Mouse (Mus musculus): Measurements from ENCODE around the gene Pax5. TPM values are rescaled to one million over a fixed set of nuclear protein-coding genes. Genes with fewer than 3 reads are reported as not detected.

Pax5 gene
- polyA plus RNA-seq, 1 experiment, result 35.6 TPM

DNA sequence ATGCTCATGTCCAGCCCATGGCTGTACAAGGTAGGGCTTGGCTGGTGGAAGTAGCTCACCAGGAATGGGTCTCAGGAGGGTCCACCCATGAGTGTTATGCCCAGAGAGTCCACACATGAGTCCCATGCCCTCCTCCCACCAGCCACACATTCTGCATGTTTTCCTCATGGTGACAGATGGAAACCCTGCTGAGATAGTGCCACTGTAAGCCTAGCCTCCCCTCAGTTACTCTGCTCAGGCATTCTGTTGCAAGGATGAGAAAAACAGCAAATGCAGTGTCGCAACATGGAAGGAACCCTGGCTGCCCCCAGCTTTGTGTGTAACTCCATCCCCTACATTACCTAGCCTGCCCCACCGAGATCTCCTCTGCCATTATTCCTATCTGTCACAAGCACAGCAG lies 117.2 kb downstream of the Pax5 start:
- H3K27ac ChIP-seq (ENCODE audit: control insufficient read depth, insufficient read depth, low read depth, low read length, poor library complexity), result no peak overlapping the region
- no peak overlapping the region for H3K4me3 ChIP-seq (replicated peaks; ENCODE audit: control insufficient read depth, low read depth, low read length)
- 79% methylated on average over 2 of the region's 2 CpGs for WGBS
- TF ChIP-seq POLR2A (IDR thresholded peaks at IDR 0.05; ENCODE audit: borderline replicate concordance, control insufficient read depth, low read depth, low read length) (no peak), CTCF (IDR thresholded peaks at IDR 0.05; ENCODE audit: control insufficient read depth, insufficient read depth, low read length) (no peak)
- no peaks in the 10 kb centered on the region for H3K4me1 ChIP-seq (ENCODE audit: control insufficient read depth, insufficient read depth, low read length)

DNA sequence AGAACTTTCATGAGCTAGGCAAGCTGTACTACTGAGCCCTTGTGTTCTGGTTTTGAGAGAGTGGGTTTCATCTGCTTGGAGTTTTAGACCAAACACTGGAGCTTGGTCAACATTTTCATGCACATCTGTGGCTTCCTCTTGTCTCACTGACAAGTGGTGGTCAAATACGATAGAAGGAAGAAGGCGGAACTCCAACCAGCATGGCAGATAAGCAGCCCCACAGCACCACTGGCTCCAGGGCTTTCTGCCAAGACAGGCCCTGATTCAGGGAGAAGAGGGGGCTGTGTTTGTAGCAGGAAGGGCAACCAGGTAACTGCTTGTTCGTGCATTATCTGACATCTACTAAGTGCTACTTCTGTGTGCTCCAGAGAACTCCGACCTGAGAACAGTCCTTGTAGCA lies 127.6 kb downstream of the Pax5 start:
- TF ChIP-seq CTCF (IDR thresholded peaks at IDR 0.05; ENCODE audit: control insufficient read depth, insufficient read depth, low read length), result no peak
- TF ChIP-seq POLR2A (IDR thresholded peaks at IDR 0.05; ENCODE audit: borderline replicate concordance, control insufficient read depth, low read depth, low read length), result no peak
- no peak overlapping the region for H3K27ac ChIP-seq (ENCODE audit: control insufficient read depth, insufficient read depth, low read depth, low read length, poor library complexity)
- H3K4me1 ChIP-seq (ENCODE audit: control insufficient read depth, insufficient read depth, low read length), result no peaks in the 10 kb centered on the region
- H3K4me3 ChIP-seq (replicated peaks; ENCODE audit: control insufficient read depth, low read depth, low read length), result no peak overlapping the region
- WGBS, result 37% methylated on average over 4 of the region's 4 CpGs

DNA sequence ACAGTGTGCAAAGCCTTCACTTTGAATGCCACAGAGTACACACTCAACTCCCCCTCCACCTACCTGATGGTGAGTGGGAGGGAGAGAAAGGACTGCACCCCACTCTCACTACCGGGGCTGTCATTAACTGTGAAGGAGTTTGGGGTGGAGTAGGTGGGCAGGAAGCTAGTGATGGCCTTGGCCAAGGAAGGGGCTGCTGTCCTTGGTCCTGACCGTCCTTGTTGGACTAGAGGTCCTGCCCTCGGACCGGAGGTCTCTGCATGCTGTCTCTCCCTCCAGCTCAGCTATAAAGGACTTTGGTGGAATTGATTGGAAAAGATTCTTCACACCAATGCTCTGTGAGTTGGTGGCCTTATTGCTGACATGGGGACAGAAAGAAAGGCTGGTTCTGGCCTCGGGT lies 131.7 kb downstream of the Pax5 start:
- no peaks in the 10 kb centered on the region for H3K4me1 ChIP-seq (ENCODE audit: control insufficient read depth, insufficient read depth, low read length)
- WGBS, result 40% methylated on average over 5 of the region's 5 CpGs
- H3K4me3 ChIP-seq (replicated peaks; ENCODE audit: control insufficient read depth, low read depth, low read length), result no peak overlapping the region
- H3K27ac ChIP-seq (ENCODE audit: control insufficient read depth, insufficient read depth, low read depth, low read length, poor library complexity), result no peak overlapping the region
- TF ChIP-seq POLR2A (IDR thresholded peaks at IDR 0.05; ENCODE audit: borderline replicate concordance, control insufficient read depth, low read depth, low read length) (no peak), CTCF (IDR thresholded peaks at IDR 0.05; ENCODE audit: control insufficient read depth, insufficient read depth, low read length) (no peak)

DNA sequence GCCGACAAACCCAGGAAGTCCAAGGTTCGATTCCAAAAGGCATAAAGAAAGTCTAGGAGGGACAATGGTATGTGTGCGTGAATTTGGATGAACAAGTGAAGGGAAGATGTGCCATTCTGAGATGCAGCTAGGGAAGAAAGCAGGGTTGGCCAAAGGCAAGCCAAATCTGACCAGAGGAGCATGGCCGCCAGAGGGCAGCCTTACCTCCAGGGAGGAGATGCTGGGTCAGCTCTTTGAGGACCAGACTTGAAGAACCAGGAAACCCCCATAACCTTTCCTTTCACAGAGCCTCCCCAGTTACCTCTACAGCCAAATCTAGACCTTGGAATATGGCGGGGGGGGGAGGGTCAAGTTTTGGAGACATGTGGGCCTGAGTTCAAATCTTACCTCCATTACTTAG lies 133.0 kb downstream of the Pax5 start:
- Histone ChIP-seq H3K27ac (ENCODE audit: control insufficient read depth, insufficient read depth, low read depth, low read length, poor library complexity) (no peak overlapping the region), H3K4me1 (ENCODE audit: control insufficient read depth, insufficient read depth, low read length) (no peaks in the 10 kb centered on the region), H3K4me3 (replicated peaks; ENCODE audit: control insufficient read depth, low read depth, low read length) (no peak overlapping the region)
- no peak for TF ChIP-seq POLR2A (IDR thresholded peaks at IDR 0.05; ENCODE audit: borderline replicate concordance, control insufficient read depth, low read depth, low read length)
- TF ChIP-seq CTCF (IDR thresholded peaks at IDR 0.05; ENCODE audit: control insufficient read depth, insufficient read depth, low read length), result peak; percentile 67
- WGBS, result 46% methylated on average over 5 of the region's 5 CpGs

DNA sequence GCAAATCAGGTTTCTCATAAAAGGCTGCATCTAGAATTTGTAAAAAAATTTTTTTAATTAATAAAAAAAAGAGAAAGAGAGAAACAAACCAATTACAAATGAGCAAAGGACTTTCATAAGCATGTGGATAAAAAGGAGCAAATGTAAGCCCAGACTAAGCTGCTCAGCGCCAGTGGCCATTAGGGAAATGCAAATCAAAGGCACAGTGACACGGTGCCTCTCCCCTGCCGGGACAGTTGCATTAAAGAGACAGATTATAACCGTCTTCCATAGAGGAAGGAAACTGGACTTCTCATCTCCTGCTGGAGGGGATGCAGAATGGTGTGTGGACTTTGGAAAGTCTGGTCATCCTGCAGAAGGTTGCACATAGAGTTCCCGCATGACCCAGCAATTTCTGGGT lies 133.5 kb downstream of the Pax5 start:
- WGBS, result 38% methylated on average over 5 of the region's 5 CpGs
- no peak overlapping the region for H3K27ac ChIP-seq (ENCODE audit: control insufficient read depth, insufficient read depth, low read depth, low read length, poor library complexity)
- no peak overlapping the region for H3K4me3 ChIP-seq (replicated peaks; ENCODE audit: control insufficient read depth, low read depth, low read length)
- H3K4me1 ChIP-seq (ENCODE audit: control insufficient read depth, insufficient read depth, low read length), result no peaks in the 10 kb centered on the region
- no peak for TF ChIP-seq CTCF (IDR thresholded peaks at IDR 0.05; ENCODE audit: control insufficient read depth, insufficient read depth, low read length)
- no peak for TF ChIP-seq POLR2A (IDR thresholded peaks at IDR 0.05; ENCODE audit: borderline replicate concordance, control insufficient read depth, low read depth, low read length)

DNA sequence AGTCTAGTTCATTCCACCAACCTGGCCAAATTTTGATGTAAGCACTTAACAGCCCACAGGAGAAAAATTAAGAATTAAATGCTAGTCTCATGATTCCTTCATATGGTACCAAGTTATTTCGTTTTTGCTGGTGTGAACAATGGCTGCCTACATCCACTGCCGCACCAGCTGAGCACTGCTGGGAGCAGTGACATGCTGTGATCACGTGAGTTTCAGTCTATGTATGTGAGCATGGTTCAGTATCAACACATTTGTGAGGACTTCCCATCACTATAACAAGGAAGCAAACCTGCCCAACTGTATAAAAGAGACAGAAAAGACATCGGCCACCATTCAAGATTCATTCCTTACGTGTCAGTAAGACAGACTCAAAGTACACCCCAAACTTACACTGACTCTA lies 137.3 kb downstream of the Pax5 start:
- H3K4me3 ChIP-seq (replicated peaks; ENCODE audit: control insufficient read depth, low read depth, low read length), result no peak overlapping the region
- TF ChIP-seq CTCF (IDR thresholded peaks at IDR 0.05; ENCODE audit: control insufficient read depth, insufficient read depth, low read length), result no peak
- TF ChIP-seq POLR2A (IDR thresholded peaks at IDR 0.05; ENCODE audit: borderline replicate concordance, control insufficient read depth, low read depth, low read length), result no peak
- 66% methylated on average over 5 of the region's 5 CpGs for WGBS

DNA sequence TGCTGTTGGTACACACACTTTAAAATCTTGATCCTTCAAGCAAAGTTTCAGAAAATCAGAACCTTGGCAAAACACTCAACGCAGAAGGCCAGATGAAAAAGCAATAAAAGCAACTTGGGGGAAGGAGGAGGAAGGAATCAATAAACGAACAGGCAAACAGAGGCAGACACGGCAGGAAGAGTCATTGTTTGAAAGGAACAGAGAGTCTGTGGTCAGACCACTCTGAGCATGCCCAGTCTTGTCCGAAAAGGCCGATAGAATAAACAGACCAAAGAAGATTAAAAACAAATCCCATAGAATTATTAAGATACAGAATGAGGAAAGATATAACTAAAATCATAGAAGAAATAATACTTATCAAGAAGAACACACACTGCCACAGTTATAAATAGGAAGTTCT lies 137.9 kb downstream of the Pax5 start:
- H3K27ac ChIP-seq (ENCODE audit: control insufficient read depth, insufficient read depth, low read depth, low read length, poor library complexity), result no peak overlapping the region
- no peaks in the 10 kb centered on the region for H3K4me1 ChIP-seq (ENCODE audit: control insufficient read depth, insufficient read depth, low read length)
- TF ChIP-seq POLR2A (IDR thresholded peaks at IDR 0.05; ENCODE audit: borderline replicate concordance, control insufficient read depth, low read depth, low read length), result no peak
- TF ChIP-seq CTCF (IDR thresholded peaks at IDR 0.05; ENCODE audit: control insufficient read depth, insufficient read depth, low read length), result no peak
- H3K4me3 ChIP-seq (replicated peaks; ENCODE audit: control insufficient read depth, low read depth, low read length), result no peak overlapping the region
- 14% methylated on average over 5 of the region's 5 CpGs for WGBS

More for the DNA sequence above, 137.3 kb downstream of the Pax5 start:
- Histone ChIP-seq H3K27ac (ENCODE audit: control insufficient read depth, insufficient read depth, low read depth, low read length, poor library complexity) (no peak overlapping the region), H3K4me1 (ENCODE audit: control insufficient read depth, insufficient read depth, low read length) (no peaks in the 10 kb centered on the region)

DNA sequence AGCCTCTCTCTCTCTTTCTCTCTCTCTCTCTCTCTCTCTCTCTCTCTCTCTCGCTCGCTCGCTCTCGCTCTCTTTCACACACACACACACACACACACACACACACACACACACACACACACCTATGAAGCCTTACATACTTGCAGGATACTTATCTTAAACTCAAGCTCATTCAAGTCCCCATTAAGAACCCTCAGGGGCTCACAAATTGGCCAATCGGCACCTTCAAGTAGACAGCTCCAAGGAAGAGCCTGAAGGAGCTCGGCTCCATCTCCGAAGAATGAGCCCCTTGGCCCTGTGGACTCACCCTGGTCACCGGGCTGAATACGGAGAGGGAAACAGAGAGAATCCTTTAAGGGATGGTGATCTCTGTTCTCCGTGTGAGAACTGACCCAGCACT lies 141.1 kb downstream of the Pax5 start:
- TF ChIP-seq CTCF (IDR thresholded peaks at IDR 0.05; ENCODE audit: control insufficient read depth, insufficient read depth, low read length) (no peak), POLR2A (IDR thresholded peaks at IDR 0.05; ENCODE audit: borderline replicate concordance, control insufficient read depth, low read depth, low read length) (no peak)
- Histone ChIP-seq H3K27ac (ENCODE audit: control insufficient read depth, insufficient read depth, low read depth, low read length, poor library complexity) (no peak overlapping the region), H3K4me1 (ENCODE audit: control insufficient read depth, insufficient read depth, low read length) (no peaks in the 10 kb centered on the region), H3K4me3 (replicated peaks; ENCODE audit: control insufficient read depth, low read depth, low read length) (no peak overlapping the region)
- WGBS, result 87% methylated on average over 10 of the region's 10 CpGs

DNA sequence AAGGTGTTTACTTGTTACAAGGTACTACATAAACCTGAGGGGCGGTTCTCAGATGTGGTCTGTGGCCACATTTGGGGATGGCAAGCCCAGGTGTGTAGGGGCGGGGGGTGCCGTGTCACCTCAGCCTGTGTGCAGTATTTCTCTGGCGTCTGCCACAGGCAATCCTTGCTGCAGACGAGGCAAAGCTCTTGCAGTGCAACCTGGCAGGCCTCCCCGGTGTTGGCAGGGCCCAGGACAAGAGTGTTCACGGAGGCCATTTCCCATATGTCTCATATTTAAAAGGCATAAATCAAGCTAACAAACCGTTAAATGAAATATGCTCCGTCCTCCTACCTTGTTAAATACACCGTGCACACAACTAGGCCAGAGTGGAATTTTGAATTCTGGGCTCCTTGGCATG lies 141.6 kb downstream of the Pax5 start:
- H3K27ac ChIP-seq (ENCODE audit: control insufficient read depth, insufficient read depth, low read depth, low read length, poor library complexity), result no peak overlapping the region
- H3K4me1 ChIP-seq (ENCODE audit: control insufficient read depth, insufficient read depth, low read length), result no peaks in the 10 kb centered on the region
- no peak for TF ChIP-seq POLR2A (IDR thresholded peaks at IDR 0.05; ENCODE audit: borderline replicate concordance, control insufficient read depth, low read depth, low read length)
- no peak for TF ChIP-seq CTCF (IDR thresholded peaks at IDR 0.05; ENCODE audit: control insufficient read depth, insufficient read depth, low read length)
- WGBS, result 77% methylated on average over 10 of the region's 10 CpGs
- H3K4me3 ChIP-seq (replicated peaks; ENCODE audit: control insufficient read depth, low read depth, low read length), result no peak overlapping the region

Measured in bone marrow, adult 2 months (tissue).